Mouse (Mus musculus) erythroblast, adult 5-6 weeks (primary cell): ENCODE results near the gene Rpl23a. TPM values are rescaled to one million over a fixed set of nuclear protein-coding genes. Genes with fewer than 3 reads are reported as not detected.
"Not testable (repeated sequence)": the region's sequence is repeated elsewhere in the genome, so short reads cannot be mapped to it uniquely, and the experiment has no call there.

Source experiments
- ATAC-seq: replicated peaks from 2 replicates; pipeline ENCODE4 v1.8.0; 2016; ENCODE audit warnings: moderate number of reproducible peaks, mild to moderate bottlenecking, moderate TSS enrichment, inconsistent platforms; ENCODE audit not compliant: poor library complexity, low FRiP score, severe bottlenecking
- total RNA-seq, 2 experiments: library from RNA; stranded (forward) in 1 of 2; stranded (reverse) in 1 of 2; fragments of 150-400 nt in 1 of 2; fragments of 200-764, 138-1000 nt in 1 of 2; gene quantifications; 2 replicates each; pipeline versions ENCODE4 v1.2.3 to v1.2.4; 2015 to 2017; ENCODE audit warnings: low replicate concordance in 2 of 2

Gene Rpl23a
- total RNA-seq, 2 experiments from 2014 or later, result 585 to 792 TPM

GRCm38 (mm10) chr11:78153778-78154177 lies 29.6 kb downstream of the Rpl23a start:
- no peak for ATAC-seq

DNA sequence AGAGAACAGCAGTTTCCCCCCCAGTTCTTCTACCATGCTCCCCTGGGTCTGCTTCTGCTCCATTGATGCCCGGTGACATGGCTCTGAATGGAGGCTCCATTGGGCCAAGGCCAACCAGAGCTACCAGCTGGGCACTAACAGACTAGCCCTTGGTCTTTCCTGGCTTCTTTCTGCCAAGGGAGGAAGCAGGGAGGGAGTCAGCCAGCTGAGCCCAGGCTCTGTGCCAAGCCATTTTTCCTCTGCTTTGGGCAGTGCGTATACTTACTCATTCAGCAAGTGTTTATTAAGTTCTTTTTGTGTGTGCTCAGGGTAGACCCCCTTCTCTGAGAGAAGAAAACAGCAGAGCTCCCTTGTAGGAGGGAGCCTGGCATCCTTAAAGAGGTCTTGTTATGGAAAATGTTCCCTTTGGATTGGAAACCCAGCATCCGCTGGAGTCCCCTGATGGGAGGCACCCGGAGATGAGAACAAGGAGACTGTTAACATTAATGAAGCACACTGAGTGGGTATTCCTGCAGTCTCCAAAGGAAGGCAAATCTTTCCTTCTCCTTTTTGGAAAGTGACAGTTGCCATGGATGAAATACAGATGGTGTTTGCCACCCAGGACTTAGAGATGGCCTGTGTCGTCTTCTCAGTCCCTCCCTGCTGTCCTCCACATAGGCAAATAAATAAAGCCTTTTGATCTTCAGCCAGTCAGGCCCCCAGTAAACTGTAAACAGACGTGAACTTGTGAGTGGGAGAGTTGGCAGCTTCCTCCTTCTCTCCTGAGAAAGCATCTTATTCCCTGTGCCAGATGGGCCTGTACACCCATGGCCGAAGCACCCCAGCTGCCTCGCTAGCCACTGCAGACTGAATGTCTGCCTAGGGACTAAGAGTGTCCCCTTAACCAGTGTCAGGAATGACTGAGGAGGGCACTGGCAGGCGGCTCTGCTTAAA lies 30.8 kb downstream of the Rpl23a start:
- no peak for ATAC-seq

DNA sequence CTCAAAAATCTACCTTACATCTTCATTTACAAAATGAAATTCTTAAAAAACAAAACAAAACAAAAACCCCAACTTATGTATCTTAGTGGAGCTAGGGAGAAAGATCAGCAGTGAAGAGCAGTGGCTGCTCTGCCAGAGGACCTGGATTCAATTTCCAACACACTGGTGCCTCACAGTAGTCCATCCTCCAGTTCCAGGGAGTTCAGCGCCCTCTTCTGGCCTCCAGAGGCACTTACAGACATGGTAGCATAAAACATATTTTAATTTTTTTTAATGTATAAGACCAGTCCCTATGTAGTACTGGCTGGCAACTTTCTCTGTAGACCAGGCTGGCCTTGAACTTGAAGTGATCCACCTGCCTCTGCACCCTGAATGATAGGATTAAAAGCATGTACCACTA lies 32.2 kb downstream of the Rpl23a start:
- peak; percentile 70 for ATAC-seq

- no peak for ATAC-seq
These were observed 36.5 kb downstream of the Rpl23a start for GRCm38 (mm10) chr11:78146707-78147543.

- ATAC-seq, result no peak
These were observed 37.2 kb downstream of the Rpl23a start for GRCm38 (mm10) chr11:78146168-78146567.

DNA sequence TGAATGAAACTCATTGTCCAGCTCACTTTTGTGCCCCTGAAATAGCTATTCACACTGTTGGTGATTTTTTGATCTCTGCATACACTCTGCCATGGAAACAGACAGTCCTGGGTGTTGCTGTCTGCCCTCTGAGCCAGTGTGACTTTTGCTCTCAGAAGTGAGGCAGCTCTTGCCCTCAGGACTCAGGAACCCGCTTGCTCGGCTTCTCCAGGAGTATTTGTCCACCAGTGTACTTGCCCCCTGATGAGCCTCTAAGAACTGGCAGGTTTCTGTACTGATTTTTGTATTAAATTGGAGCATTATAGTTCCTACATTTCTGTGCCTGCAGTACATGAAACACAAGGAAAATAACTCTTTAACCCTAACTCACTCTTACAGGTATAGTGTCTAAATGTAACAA lies 39.9 kb downstream of the Rpl23a start:
- no peak for ATAC-seq

GRCm38 (mm10) chr11:78140665-78141064 lies 42.7 kb downstream of the Rpl23a start:
- ATAC-seq, result no peak

GRCm38 (mm10) chr11:78138023-78138422 lies 45.4 kb downstream of the Rpl23a start:
- no peak for ATAC-seq

DNA sequence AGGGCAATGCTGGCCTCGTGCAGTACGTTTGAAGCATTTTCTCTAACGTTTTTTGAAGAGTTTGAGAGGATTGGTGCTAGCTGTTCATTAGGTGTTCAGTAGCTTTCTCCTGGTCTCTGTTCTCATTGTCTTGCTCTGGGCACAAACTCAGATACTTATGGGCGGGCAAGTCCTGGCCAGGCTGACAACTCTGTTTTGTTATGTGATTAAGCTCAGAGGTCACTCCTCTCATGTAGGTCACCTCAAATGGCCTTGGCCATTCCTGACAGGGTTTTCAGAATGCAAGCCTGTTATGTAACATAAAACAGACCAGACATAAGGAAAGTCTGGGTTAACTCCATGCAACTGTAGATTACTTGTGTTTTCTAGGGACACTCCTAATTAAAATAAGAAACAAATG lies 45.8 kb downstream of the Rpl23a start:
- ATAC-seq, result no peak

DNA sequence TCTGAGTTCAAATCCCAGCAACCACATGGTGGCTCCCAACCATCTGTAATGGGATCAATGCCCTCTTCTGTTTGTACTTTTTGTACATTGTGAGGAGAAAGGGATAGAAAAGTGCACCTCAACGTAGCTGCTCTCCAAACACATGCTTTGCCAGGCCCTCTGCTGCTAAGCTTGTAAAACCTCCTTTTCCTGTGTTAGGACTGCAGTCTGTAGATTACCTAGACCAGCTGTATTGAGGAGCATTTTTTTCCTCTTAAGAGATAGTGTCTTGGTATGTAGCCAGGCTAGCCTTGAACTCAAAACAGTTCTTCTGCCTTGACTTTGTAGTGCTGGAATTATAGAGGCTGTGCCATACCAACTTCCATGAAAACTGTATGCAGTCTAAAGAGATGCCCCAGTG lies 47.3 kb downstream of the Rpl23a start:
- no peak for ATAC-seq

DNA sequence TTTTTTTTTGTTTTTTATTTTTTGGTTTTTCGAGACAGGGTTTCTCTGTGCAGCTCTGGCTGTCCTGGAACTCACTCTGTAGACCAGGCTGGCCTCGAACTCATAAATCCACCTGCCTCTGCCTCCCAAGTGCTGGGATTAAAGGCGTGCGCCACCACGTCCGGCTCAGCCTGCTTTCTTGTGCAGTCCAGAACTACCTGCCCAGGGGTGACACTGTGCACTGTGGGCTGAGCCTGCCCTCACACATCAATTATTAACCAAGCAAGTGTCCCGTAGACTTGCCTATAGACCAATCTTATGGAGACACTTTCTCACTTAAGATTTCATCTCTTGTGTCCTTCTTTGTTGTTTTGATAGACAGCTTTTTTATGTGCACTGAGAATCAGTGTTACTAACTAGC lies 48.1 kb downstream of the Rpl23a start:
- ATAC-seq, result not testable (repeated sequence)

GRCm38 (mm10) chr11:78134344-78134743 lies 49.0 kb downstream of the Rpl23a start:
- ATAC-seq, result no peak

DNA sequence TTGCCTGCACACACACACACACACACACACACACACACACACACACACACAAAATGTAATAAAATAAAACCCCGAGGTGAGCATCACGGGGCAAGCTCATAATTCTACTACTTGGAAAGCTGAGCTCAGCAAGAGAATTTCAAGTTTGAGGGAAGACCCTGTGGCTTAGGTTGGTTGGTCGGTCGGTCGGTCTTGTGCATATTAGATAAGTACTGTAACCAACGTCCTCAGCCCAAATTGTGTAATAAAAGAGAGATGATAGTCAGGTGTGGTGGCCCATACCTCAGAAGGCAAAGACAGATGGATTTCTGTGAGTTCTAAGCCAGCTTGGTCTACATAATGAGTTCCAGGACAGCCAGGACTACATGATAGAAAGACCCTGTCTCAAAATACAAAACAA lies 49.5 kb downstream of the Rpl23a start:
- no peak for ATAC-seq

Other genes starting within 250 kb of the Rpl23a start
- gene Phf12, start 200.8 kb downstream of the Rpl23a start, total RNA-seq (2015; ENCODE audit: low replicate concordance), result 19.9 and 24.2 TPM in 2 replicates
- gene Phf12, start 200.8 kb downstream of the Rpl23a start, total RNA-seq (2017; ENCODE audit: low replicate concordance), result 9.8 and 11.5 TPM in 2 replicates
- gene Dhrs13, start 151.3 kb downstream of the Rpl23a start, total RNA-seq (2015; ENCODE audit: low replicate concordance), result 3.1 and 6.0 TPM in 2 replicates
- gene Dhrs13, start 151.3 kb downstream of the Rpl23a start, total RNA-seq (2017; ENCODE audit: low replicate concordance), result 1.5 and 3.6 TPM in 2 replicates
- 14.2 and 31.5 TPM in 2 replicates for gene Flot2, start 145.7 kb downstream of the Rpl23a start, total RNA-seq (2015; ENCODE audit: low replicate concordance)
- 22.5 and 24.7 TPM in 2 replicates for gene Flot2, start 145.7 kb downstream of the Rpl23a start, total RNA-seq (2017; ENCODE audit: low replicate concordance)
- 3.7 and 7.7 TPM in 2 replicates for gene Eral1, start 103.2 kb downstream of the Rpl23a start, total RNA-seq (2015; ENCODE audit: low replicate concordance)
- 3.9 and 7.0 TPM in 2 replicates for gene Eral1, start 103.2 kb downstream of the Rpl23a start, total RNA-seq (2017; ENCODE audit: low replicate concordance)
- 10.2 and 14.8 TPM in 2 replicates for gene Fam222b, start 88.9 kb downstream of the Rpl23a start, total RNA-seq (2015; ENCODE audit: low replicate concordance)
- gene Fam222b, start 88.9 kb downstream of the Rpl23a start, total RNA-seq (2017; ENCODE audit: low replicate concordance), result 1.4 and 3.7 TPM in 2 replicates
- gene Traf4, start 18.0 kb downstream of the Rpl23a start, total RNA-seq (2015; ENCODE audit: low replicate concordance), result 2.1 and 3.6 TPM in 2 replicates
- 3.2 and 3.5 TPM in 2 replicates for gene Traf4, start 18.0 kb downstream of the Rpl23a start, total RNA-seq (2017; ENCODE audit: low replicate concordance)
- 9.6 and 12.1 TPM in 2 replicates for gene Nek8, start 6.9 kb downstream of the Rpl23a start, total RNA-seq (2015; ENCODE audit: low replicate concordance)
- gene Nek8, start 6.9 kb downstream of the Rpl23a start, total RNA-seq (2017; ENCODE audit: low replicate concordance), result 5.7 and 16.7 TPM in 2 replicates
- 69.0 and 77.1 TPM in 2 replicates for gene Tlcd1, start 6.9 kb downstream of the Rpl23a start, total RNA-seq (2015; ENCODE audit: low replicate concordance)
- 96.9 and 181 TPM in 2 replicates for gene Tlcd1, start 6.9 kb downstream of the Rpl23a start, total RNA-seq (2017; ENCODE audit: low replicate concordance)
- gene Rab34, start 4.8 kb upstream of the Rpl23a start, total RNA-seq (2015; ENCODE audit: low replicate concordance), result 7.9 TPM in 1 of 2 replicates, not detected in the other
- 1.3 and 9.9 TPM in 2 replicates for gene Rab34, start 4.8 kb upstream of the Rpl23a start, total RNA-seq (2017; ENCODE audit: low replicate concordance)
- 1.5 TPM in 1 of 2 replicates, not detected in the other for gene Proca1, start 9.8 kb upstream of the Rpl23a start, total RNA-seq (2015; ENCODE audit: low replicate concordance)
- gene Proca1, start 9.8 kb upstream of the Rpl23a start, total RNA-seq (2017; ENCODE audit: low replicate concordance), result not detected in 2 replicates
- gene Sdf2, start 62.2 kb upstream of the Rpl23a start, total RNA-seq (2015; ENCODE audit: low replicate concordance), result 18.8 and 19.4 TPM in 2 replicates
- gene Sdf2, start 62.2 kb upstream of the Rpl23a start, total RNA-seq (2017; ENCODE audit: low replicate concordance), result 16.7 and 25.2 TPM in 2 replicates
- gene Supt6, start 62.4 kb upstream of the Rpl23a start, total RNA-seq (2015; ENCODE audit: low replicate concordance), result 9.0 and 14.8 TPM in 2 replicates
- 17.5 and 22.7 TPM in 2 replicates for gene Supt6, start 62.4 kb upstream of the Rpl23a start, total RNA-seq (2017; ENCODE audit: low replicate concordance)
- 17.3 and 36.3 TPM in 2 replicates for gene 2610507B11Rik, start 78.2 kb upstream of the Rpl23a start, total RNA-seq (2015; ENCODE audit: low replicate concordance)
- gene 2610507B11Rik, start 78.2 kb upstream of the Rpl23a start, total RNA-seq (2017; ENCODE audit: low replicate concordance), result 23.6 and 33.3 TPM in 2 replicates
- gene BC030499, start 107.3 kb upstream of the Rpl23a start, total RNA-seq (2015; ENCODE audit: low replicate concordance), result not detected in 2 replicates
- gene BC030499, start 107.3 kb upstream of the Rpl23a start, total RNA-seq (2017; ENCODE audit: low replicate concordance), result 0.43 TPM in 1 of 2 replicates, not detected in the other
- gene Spag5, start 117.9 kb upstream of the Rpl23a start, total RNA-seq (2015; ENCODE audit: low replicate concordance), result 12.3 and 20.3 TPM in 2 replicates
- gene Spag5, start 117.9 kb upstream of the Rpl23a start, total RNA-seq (2017; ENCODE audit: low replicate concordance), result 40.4 and 60.1 TPM in 2 replicates
- not detected in 2 replicates for gene Aldoc, start 139.4 kb upstream of the Rpl23a start, total RNA-seq (2015; ENCODE audit: low replicate concordance)
- 0.28 TPM in 1 of 2 replicates, not detected in the other for gene Aldoc, start 139.4 kb upstream of the Rpl23a start, total RNA-seq (2017; ENCODE audit: low replicate concordance)
- 3.3 and 10.0 TPM in 2 replicates for gene Pigs, start 144.8 kb upstream of the Rpl23a start, total RNA-seq (2015; ENCODE audit: low replicate concordance)
- 2.5 and 3.6 TPM in 2 replicates for gene Pigs, start 144.8 kb upstream of the Rpl23a start, total RNA-seq (2017; ENCODE audit: low replicate concordance)
- gene Unc119, start 159.9 kb upstream of the Rpl23a start, total RNA-seq (2015; ENCODE audit: low replicate concordance), result 17.1 and 20.9 TPM in 2 replicates
- 9.6 and 15.0 TPM in 2 replicates for gene Unc119, start 159.9 kb upstream of the Rpl23a start, total RNA-seq (2017; ENCODE audit: low replicate concordance)
- not detected in 2 replicates for gene Foxn1, start 203.0 kb upstream of the Rpl23a start, total RNA-seq (2015; ENCODE audit: low replicate concordance)
- not detected in 2 replicates for gene Foxn1, start 203.0 kb upstream of the Rpl23a start, total RNA-seq (2017; ENCODE audit: low replicate concordance)
- gene Slc13a2, start 238.6 kb upstream of the Rpl23a start, total RNA-seq (2015; ENCODE audit: low replicate concordance), result 1.0 TPM in 1 of 2 replicates, not detected in the other
- gene Slc13a2, start 238.6 kb upstream of the Rpl23a start, total RNA-seq (2017; ENCODE audit: low replicate concordance), result not detected in 2 replicates